Mouse (Mus musculus) hindbrain, embryonic 11.5 days (tissue): ENCODE measurements around the gene Cfap65. TPM values are rescaled to one million over a fixed set of nuclear protein-coding genes. Genes with fewer than 3 reads are reported as not detected.

Experiments used
- ATAC-seq: fragments of 200-750 bp; cut with Nextera tagmentation; 2 replicates; pipeline ENCODE4 v1.8.0; 2017; ENCODE audit warnings: mild to moderate bottlenecking, moderate TSS enrichment, moderate library complexity; ENCODE audit not compliant: low FRiP score
- DNase-seq: peaks from one replicate; pipeline ENCODE4 v3.0.0-alpha.2; 2015; ENCODE audit warnings: low spot score
- H3K27ac ChIP-seq: fragments of 300-500 bp; sonication (generic); 2 replicates; pipeline ENCODE4 v1.5.1; 2014; ENCODE audit warnings: mild to moderate bottlenecking, low read depth, low read length
- H3K27me3 ChIP-seq: fragments of 300-500 bp; sonication (generic); 2 replicates; pipeline ENCODE4 v1.6.1; 2014; ENCODE audit warnings: mild to moderate bottlenecking, low read length, moderate library complexity, mixed read lengths; ENCODE audit not compliant: control insufficient read depth, insufficient read depth
- H3K36me3 ChIP-seq: fragments of 300-500 bp; sonication (generic); 2 replicates; pipeline ENCODE4 v1.6.1; 2014; ENCODE audit warnings: mild to moderate bottlenecking, low read length, moderate library complexity, mixed read lengths; ENCODE audit not compliant: control insufficient read depth, insufficient read depth
- H3K4me1 ChIP-seq: fragments of 300-500 bp; sonication (generic); replicated peaks from 2 replicates; pipeline ENCODE4 v1.6.1; 2014; ENCODE audit warnings: low read length, mixed read lengths; ENCODE audit not compliant: control insufficient read depth, insufficient read depth
- H3K4me2 ChIP-seq: fragments of 300-500 bp; sonication (generic); replicated peaks from 2 replicates; pipeline ENCODE4 v1.6.1; 2014; ENCODE audit warnings: mild to moderate bottlenecking, low read depth, low read length
- H3K4me3 ChIP-seq: fragments of 300-500 bp; sonication (generic); 2 replicates; pipeline ENCODE4 v1.5.1; 2014; ENCODE audit warnings: low read depth, low read length
- H3K9ac ChIP-seq: fragments of 300-500 bp; sonication (generic); 2 replicates; pipeline ENCODE4 v1.6.1; 2014; ENCODE audit warnings: low read depth, low read length
- H3K9me3 ChIP-seq: fragments of 300-500 bp; sonication (generic); 2 replicates; pipeline ENCODE4 v1.6.1; 2016; ENCODE audit warnings: low read length; ENCODE audit not compliant: control insufficient read depth
- WGBS: fragments of 180-500 bp; shearing (Covaris S2); extraction: QIAGEN DNeasy Blood & Tissue Kit; methylation state at CpG from one replicate; pipeline ENCODE4 v1.1.7; 2014; 5-methylcytosine and 5-hydroxymethylcytosine counted together
- microRNA counts: library from miRNA; unstranded; fragments of <30 nt; microRNA quantifications from one replicate; lab custom pipeline; 2015
- polyA plus RNA-seq: library from polyadenylated mRNA; unstranded; fragments of >200 nt; fragmentation: Nextera tagmentation; extraction: Ambion mirVana; gene quantifications from 2 replicates; pipeline ENCODE4 v1.2.1, GENCODE M21; 2014

Cfap65 gene
- polyA plus RNA-seq, 1 experiment from 2014 or later = 1.2 TPM

- peaks cover 12% of the 10 kb centered on the region for H3K4me1 ChIP-seq
- 3% methylated on average over 20 of the region's 20 CpGs for WGBS
- no peaks in the 10 kb centered on the region for H3K36me3 ChIP-seq
- H3K9me3 ChIP-seq = no peaks in the 10 kb centered on the region
- H3K9ac ChIP-seq = peak overlapping the region; percentile 32; the same call in 1 of the 2 replicates
- ATAC-seq (no peak), DNase-seq (no peak)
- H3K27ac ChIP-seq = no peak overlapping the region
- H3K27me3 ChIP-seq = peaks cover 23% of the 10 kb centered on the region
- peak overlapping the region; percentile 67 for H3K4me2 ChIP-seq
- H3K4me3 ChIP-seq = peak overlapping the region; percentile 63
These were observed 78.2 kb downstream of the Cfap65 start for GRCm38 (mm10) chr1:74857201-74857600.

GRCm38 (mm10) chr1:74856791-74857190, 78.6 kb downstream of the Cfap65 start:
- H3K9me3 ChIP-seq = no peaks in the 10 kb centered on the region
- H3K27ac ChIP-seq = no peak overlapping the region
- H3K4me3 ChIP-seq = peak overlapping the region; percentile 63
- ATAC-seq (no peak), DNase-seq (peak; percentile 39)
- WGBS = 1% methylated on average over 7 of the region's 7 CpGs
- no peaks in the 10 kb centered on the region for H3K36me3 ChIP-seq
- H3K27me3 ChIP-seq = peaks cover 23% of the 10 kb centered on the region
- peaks cover 14% of the 10 kb centered on the region for H3K4me1 ChIP-seq
- peak overlapping the region; percentile 67 for H3K4me2 ChIP-seq
- H3K9ac ChIP-seq = peak overlapping the region; percentile 71

- 1% methylated on average over 11 of the region's 11 CpGs for WGBS
- H3K4me3 ChIP-seq = peak overlapping the region; percentile 63
- DNase-seq (no peak), ATAC-seq (no peak)
- H3K4me2 ChIP-seq = peak overlapping the region; percentile 67
- H3K4me1 ChIP-seq = peaks cover 16% of the 10 kb centered on the region
- H3K36me3 ChIP-seq = no peaks in the 10 kb centered on the region
- H3K27me3 ChIP-seq = peaks cover 23% of the 10 kb centered on the region
- peak overlapping the region; percentile 71 for H3K9ac ChIP-seq
- no peaks in the 10 kb centered on the region for H3K9me3 ChIP-seq
- no peak overlapping the region for H3K27ac ChIP-seq
These were observed 79.0 kb downstream of the Cfap65 start for GRCm38 (mm10) chr1:74856439-74856720.

- Histone ChIP-seq H3K9ac (peak overlapping the region; percentile 71), H3K27me3 (peaks cover 23% of the 10 kb centered on the region), H3K36me3 (no peaks in the 10 kb centered on the region), H3K4me2 (peak overlapping the region; percentile 67), H3K9me3 (no peaks in the 10 kb centered on the region), H3K4me1 (peaks cover 16% of the 10 kb centered on the region), H3K27ac (peak overlapping the region; percentile 17; the same call in 1 of the 2 replicates), H3K4me3 (peak overlapping the region; percentile 63)
- under 1% methylated on average over 70 of the region's 74 CpGs for WGBS
- no peak for ATAC-seq
- peak; percentile 65 for DNase-seq
These were observed 79.6 kb downstream of the Cfap65 start for GRCm38 (mm10) chr1:74855651-74856438.

GRCm38 (mm10) chr1:74855156-74855555, 80.2 kb downstream of the Cfap65 start:
- peak; percentile 6; the same call in 1 of the 2 replicates for ATAC-seq
- H3K9ac ChIP-seq = peak overlapping the region; percentile 71
- under 1% methylated on average over 38 of the region's 48 CpGs for WGBS
- H3K4me2 ChIP-seq = peak overlapping the region; percentile 67
- no peaks in the 10 kb centered on the region for H3K9me3 ChIP-seq
- H3K27ac ChIP-seq = peak overlapping the region; percentile 76
- H3K4me3 ChIP-seq = peak overlapping the region; percentile 63
- peaks cover 23% of the 10 kb centered on the region for H3K27me3 ChIP-seq
- peaks cover 16% of the 10 kb centered on the region for H3K4me1 ChIP-seq
- DNase-seq = peak; percentile 63
- no peaks in the 10 kb centered on the region for H3K36me3 ChIP-seq

GRCm38 (mm10) chr1:74854306-74855056, 80.9 kb downstream of the Cfap65 start, which contains the start of gene Cdk5r2:
Gene Cdk5r2 (plus strand): TSS chr1:74854934.
- peak; percentile 96 for DNase-seq
- Histone ChIP-seq H3K36me3 (no peaks in the 10 kb centered on the region), H3K4me1 (peaks cover 16% of the 10 kb centered on the region), H3K4me3 (peak within 1 kb of the TSS; percentile 63), H3K9me3 (no peaks in the 10 kb centered on the region), H3K4me2 (peak within 1 kb of the TSS; percentile 67), H3K9ac (peak within 1 kb of the TSS; percentile 71), H3K27ac (peak within 1 kb of the TSS; percentile 76), H3K27me3 (peaks cover 23% of the 10 kb centered on the region)
- ATAC-seq = peak; percentile 86
- under 1% methylated on average over 30 of the region's 39 CpGs for WGBS

MicroRNAs encoded within 50 kb of the gene (microRNA counts, 519-probe panel; counts per million panel counts)
- microRNA mmu-miR-375 (lab: Ali Mortazavi, UCI) = not detected

Other genes starting within 250 kb of the Cfap65 start
- 6.4 TPM in 2 replicates for gene Cyp27a1, start 222.0 kb downstream of the Cfap65 start, polyA plus RNA-seq
- 0.22 TPM in 1 of 2 replicates, not detected in the other for gene Prkag3, start 186.4 kb downstream of the Cfap65 start, polyA plus RNA-seq
- 6.7 and 10.0 TPM in 2 replicates for gene Wnt6, start 163.7 kb downstream of the Cfap65 start, polyA plus RNA-seq
- gene Wnt10a, start 144.1 kb downstream of the Cfap65 start, polyA plus RNA-seq = 1.6 and 2.0 TPM in 2 replicates
- gene Cdk5r2, start 80.7 kb downstream of the Cfap65 start, polyA plus RNA-seq = 4.6 and 5.3 TPM in 2 replicates
- gene Fev, start 50.2 kb downstream of the Cfap65 start, polyA plus RNA-seq = 1.3 and 3.0 TPM in 2 replicates
- 0.50 and 1.6 TPM in 2 replicates for gene Cryba2, start 42.5 kb downstream of the Cfap65 start, polyA plus RNA-seq
- 0.20 and 0.35 TPM in 2 replicates for gene Ihh, start 16.1 kb upstream of the Cfap65 start, polyA plus RNA-seq
- gene Nhej1, start 189.6 kb upstream of the Cfap65 start, polyA plus RNA-seq = 14.8 and 15.2 TPM in 2 replicates
- gene Slc23a3, start 198.3 kb upstream of the Cfap65 start, polyA plus RNA-seq = not detected in 2 replicates
- 47.4 and 49.0 TPM in 2 replicates for gene Cnppd1, start 207.1 kb upstream of the Cfap65 start, polyA plus RNA-seq
- gene Retreg2, start 207.2 kb upstream of the Cfap65 start, polyA plus RNA-seq = 50.3 and 58.4 TPM in 2 replicates
- 37.4 and 37.7 TPM in 2 replicates for gene Zfand2b, start 233.0 kb upstream of the Cfap65 start, polyA plus RNA-seq
- 21.8 and 23.9 TPM in 2 replicates for gene Abcb6, start 244.8 kb upstream of the Cfap65 start, polyA plus RNA-seq